Mouse (Mus musculus) lung, postnatal 36 days (tissue): ENCODE measurements around the gene Aars.
A peak's percentile ranks its signal among the peaks of the same experiment; 100 is the strongest.
"Not testable (repeated sequence)": the region's sequence is repeated elsewhere in the genome, so short reads cannot be mapped to it uniquely, and the experiment has no call there.

Source experiments
- DNase-seq: peaks from one replicate; pipeline ENCODE4 v3.0.0; 2022; ENCODE audit warnings: mixed read lengths

Gene Aars

GRCm38 (mm10) chr8:111055031-111055634 is 22.2 kb downstream of the Aars start:
- no peak for DNase-seq

GRCm38 (mm10) chr8:111055661-111056060 is 22.7 kb downstream of the Aars start:
- no peak for DNase-seq

- peak; percentile 93 for DNase-seq
Observed at GRCm38 (mm10) chr8:111056158-111056663, 23.3 kb downstream of the Aars start, which contains the start of gene Exosc6. Gene Exosc6 (plus strand): TSS chr8:111056339.

- peak; percentile 23 for DNase-seq
Observed at GRCm38 (mm10) chr8:111056691-111057293, 23.8 kb downstream of the Aars start.

- no peak for DNase-seq
Observed at GRCm38 (mm10) chr8:111058946-111059572, 26.1 kb downstream of the Aars start.

- DNase-seq: peak; percentile 2
Observed at GRCm38 (mm10) chr8:111061688-111062071, 28.7 kb downstream of the Aars start.

GRCm38 (mm10) chr8:111062072-111062757 is 29.3 kb downstream of the Aars start:
- peak; percentile 93 for DNase-seq

GRCm38 (mm10) chr8:111062893-111063292 is 29.9 kb downstream of the Aars start:
- no peak for DNase-seq

GRCm38 (mm10) chr8:111066308-111066707 is 33.4 kb downstream of the Aars start:
- DNase-seq: no peak

GRCm38 (mm10) chr8:111067439-111067838 is 34.5 kb downstream of the Aars start:
- peak; percentile 22 for DNase-seq

GRCm38 (mm10) chr8:111068660-111069059 is 35.7 kb downstream of the Aars start:
- not testable (repeated sequence) for DNase-seq

GRCm38 (mm10) chr8:111075926-111076325 is 43.0 kb downstream of the Aars start:
- DNase-seq: no peak

- DNase-seq: no peak
Observed at GRCm38 (mm10) chr8:111079461-111079860, 46.5 kb downstream of the Aars start.

GRCm38 (mm10) chr8:111079861-111080271 is 46.9 kb downstream of the Aars start:
- DNase-seq: peak; percentile 31

GRCm38 (mm10) chr8:111081580-111082258 is 48.8 kb downstream of the Aars start:
- DNase-seq: no peak

GRCm38 (mm10) chr8:111083936-111084335 is 51.0 kb downstream of the Aars start:
- DNase-seq: not testable (repeated sequence)

- DNase-seq: peak; percentile 69
Observed at GRCm38 (mm10) chr8:111090126-111090525, 57.2 kb downstream of the Aars start.

- no peak for DNase-seq
Observed at GRCm38 (mm10) chr8:111091706-111092105, 58.8 kb downstream of the Aars start.

GRCm38 (mm10) chr8:111092326-111092725 is 59.4 kb downstream of the Aars start, which contains the start of gene Clec18a:
Gene Clec18a (minus strand): TSS chr8:111092426.
- DNase-seq: not testable (repeated sequence)

- peak; percentile 95 for DNase-seq
Observed at GRCm38 (mm10) chr8:111093865-111094718, 61.1 kb downstream of the Aars start, which contains the start of gene Pdpr. Gene Pdpr (plus strand): TSS chr8:111094630.

GRCm38 (mm10) chr8:111094719-111095302 is 61.9 kb downstream of the Aars start:
- DNase-seq: peak; percentile 4
